Mouse (Mus musculus) bone marrow macrophage, adult 2 months (primary cell): ENCODE data around the gene Nup210l.

Experiments used
- CTCF ChIP-seq: IDR thresholded peaks from 2 replicates; pipeline ENCODE4 v1.5.1; 2012; ENCODE audit warnings: low read depth, mild to moderate bottlenecking, low read length, moderate library complexity
- POLR2A ChIP-seq: IDR thresholded peaks from 2 replicates; pipeline ENCODE4 v1.6.1; 2012; ENCODE audit warnings: mild to moderate bottlenecking, low read depth, low read length, borderline replicate concordance

DNA sequence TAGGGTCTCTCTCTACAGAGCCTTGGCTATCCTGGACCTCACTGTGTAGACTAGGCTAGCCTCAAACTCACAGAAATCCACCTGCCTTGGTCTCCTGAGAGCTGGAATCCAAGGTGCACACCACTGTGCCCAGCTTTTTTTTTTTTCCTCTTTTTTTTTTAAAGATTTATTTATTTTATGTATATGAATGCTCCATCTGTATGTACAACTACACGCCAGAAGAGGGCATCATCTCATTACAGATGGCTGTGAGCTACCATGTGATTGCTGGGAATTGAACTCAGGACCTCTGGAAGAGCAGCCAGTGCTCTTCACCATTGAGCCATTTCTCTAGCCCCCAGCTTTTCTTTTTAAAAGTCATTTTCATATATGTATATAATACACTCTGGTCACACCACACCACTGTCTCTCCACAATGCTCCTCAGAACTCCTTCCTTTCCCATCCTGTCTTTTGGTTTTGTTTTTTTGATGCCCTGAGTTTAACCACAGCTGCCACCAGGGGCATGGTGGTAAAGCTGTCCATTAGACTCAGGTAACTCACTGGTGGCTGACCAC is 112.0 kb downstream of the Nup210l start:
- TF ChIP-seq CTCF (no peak), POLR2A (no peak)
